ENCODE assay signal across 8 mouse cellular contexts in the genomic region with DNA sequence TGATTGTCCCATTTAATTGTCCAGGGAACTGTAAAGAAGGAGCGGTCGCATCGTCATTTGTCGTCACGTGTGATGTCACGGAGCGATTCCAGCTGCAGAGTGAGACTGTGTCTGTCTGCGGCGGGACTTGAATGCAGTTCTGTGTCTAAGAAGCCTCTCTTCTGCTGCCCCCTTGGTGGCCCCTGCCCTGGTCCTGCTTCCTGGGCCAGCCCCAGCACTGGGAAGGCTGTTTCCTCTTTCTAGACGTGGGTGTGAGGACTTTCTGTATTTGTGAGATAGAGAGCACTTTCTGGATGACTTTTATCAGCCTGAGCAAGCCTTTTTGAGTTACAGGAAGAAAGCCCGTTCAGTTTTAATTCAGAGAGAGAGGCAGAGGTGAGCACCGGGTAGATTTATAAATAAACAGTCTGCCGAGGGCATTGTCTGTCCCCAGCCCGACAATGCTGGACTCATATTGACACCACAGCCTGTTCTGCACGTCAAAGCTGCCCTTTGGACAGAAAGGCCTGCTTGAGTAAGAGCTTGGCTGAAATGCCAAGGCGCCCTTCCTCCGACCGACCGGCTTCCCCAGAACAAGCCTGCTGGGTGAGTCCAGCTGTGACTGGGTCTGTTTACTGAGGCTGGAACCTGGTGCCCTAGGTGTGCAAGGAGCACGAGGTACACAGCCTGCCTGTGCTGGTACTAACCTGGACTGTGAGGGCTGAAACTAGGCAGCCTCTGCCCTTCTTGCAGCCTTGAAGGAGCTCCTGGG. TPM values are rescaled to one million over a fixed set of nuclear protein-coding genes. Genes with fewer than 3 reads are reported as not detected.
A peak's percentile ranks its signal among the peaks of the same experiment; 100 is the strongest.
DNase-seq lines count a peak whose midpoint lies in the region; ATAC-seq and TF ChIP-seq lines count a peak whose summit lies in the region.
"Had no signal": no experiment of that assay in that cellular context is flagged by ENCODE, and none has a peak within 500 bp of the region (broad histone marks: within the 10 kb centered on the region; RNA-seq: fewer than 3 reads in every experiment).

No protein-coding gene starts in this region.

- no peak for TF ChIP-seq RAD21 in MEL (IDR thresholded peaks at IDR 0.05; ENCODE audit: low read depth, low read length)

- no peaks in the 10 kb centered on the region for H3K9me3 ChIP-seq in MEL (replicated peaks; ENCODE audit: insufficient read depth, low read length)
- no peaks in the 10 kb centered on the region for H3K9me3 ChIP-seq in lung, embryonic 14.5 days (ENCODE audit: low read depth, low read length)
- H3K9me3 ChIP-seq: embryonic facial prominence, embryonic 13.5 days had no signal

- WGBS in lung, embryonic 14.5 days = 33% methylated on average over 20 of the region's 20 CpGs

- TF ChIP-seq POLR2A in MEL (IDR thresholded peaks at IDR 0.05; ENCODE audit: control insufficient read depth in 1 of 2, insufficient read depth in 1 of 2, low read depth in 1 of 2, low read length in 2 of 2, poor library complexity in 1 of 2) = peak; percentile 22 to 58; a peak in 3 of 4 replicates

- H3K27me3 ChIP-seq in MEL (ENCODE audit: control insufficient read depth in 1 of 2, insufficient read depth in 2 of 2, low read length in 2 of 2) = no peaks in the 10 kb centered on the region
- H3K27me3 ChIP-seq in lung, embryonic 14.5 days (ENCODE audit: insufficient read depth, low read length) = no peaks in the 10 kb centered on the region
- H3K27me3 ChIP-seq: embryonic facial prominence, embryonic 13.5 days had no signal

- peak overlapping the region; percentile 81 for H3K9ac ChIP-seq in MEL (ENCODE audit: control insufficient read depth, low read depth, low read length, poor library complexity, severe bottlenecking)
- H3K9ac ChIP-seq in lung, embryonic 14.5 days = peak overlapping the region; percentile 13
- H3K9ac ChIP-seq: embryonic facial prominence, embryonic 13.5 days had no signal

- peak; percentile 94 for DNase-seq in MEL (ENCODE audit: low read depth, low spot score)
- DNase-seq in adrenal gland, adult 8-10 months = peak; percentile 89
- peak; percentile 97 for DNase-seq in kidney, adult 11 months
- DNase-seq in lung, embryonic 14.5 days = peak; percentile 62
- DNase-seq in skeletal muscle tissue, adult 2 months (ENCODE audit: low read depth, low spot score) = peak; percentile 88
- no peak for DNase-seq in frontal cortex, postnatal 25 days (ENCODE audit: low spot score in 2 of 2)

- peaks cover 25% of the 10 kb centered on the region for H3K79me2 ChIP-seq in MEL (ENCODE audit: control insufficient read depth, insufficient read depth, low read length, poor library complexity)

- no peak for TF ChIP-seq CTCF in MEL (IDR thresholded peaks at IDR 0.05 in 2 of 3, conservative IDR thresholded peaks at IDR 0.05 in 1 of 3; ENCODE audit: control insufficient read depth in 1 of 3, insufficient read depth in 1 of 3, low read depth in 2 of 3, low read length in 3 of 3, poor library complexity in 1 of 3, severe bottlenecking in 1 of 3)
- TF ChIP-seq CTCF in lung, embryonic 14.5 days (IDR thresholded peaks at IDR 0.05; ENCODE audit: low read depth) = no peak

- H3K27ac ChIP-seq in MEL (ENCODE audit: control insufficient read depth, low read depth, low read length) = peak overlapping the region; percentile 99
- H3K27ac ChIP-seq in lung, embryonic 14.5 days (ENCODE audit: low read depth) = peak overlapping the region; percentile 82
- H3K27ac ChIP-seq: embryonic facial prominence, embryonic 13.5 days had no signal

- TF ChIP-seq EP300 in MEL (IDR thresholded peaks at IDR 0.05; ENCODE audit: low read depth in 1 of 2, low read length in 2 of 2) = peak; percentile 88 to 95

- peak overlapping the region; percentile 48 to 70 for H3K4me3 ChIP-seq in MEL (ENCODE audit: control insufficient read depth in 1 of 2, insufficient read depth in 1 of 2, low read depth in 2 of 2, low read length in 2 of 2)
- H3K4me3 ChIP-seq in lung, embryonic 14.5 days (ENCODE audit: low read depth, low read length) = no peak overlapping the region
- H3K4me3 ChIP-seq: embryonic facial prominence, embryonic 13.5 days had no signal

- H3K4me2 ChIP-seq in lung, embryonic 14.5 days = peak overlapping the region; percentile 41
- H3K4me2 ChIP-seq: embryonic facial prominence, embryonic 13.5 days had no signal

- peaks cover 0 to 26% of the 10 kb centered on the region in 2 experiments; a peak in 2 of 4 replicates for H3K36me3 ChIP-seq in MEL (ENCODE audit: control insufficient read depth in 1 of 2, insufficient read depth in 2 of 2, low read length in 2 of 2)
- H3K36me3 ChIP-seq in lung, embryonic 14.5 days (ENCODE audit: insufficient read depth) = 0 out of 2 replicates have a peak, but pooled peaks cover 2% of the 10 kb centered on the region

- H3K4me1 ChIP-seq in MEL (ENCODE audit: control insufficient read depth in 1 of 2, insufficient read depth in 2 of 2, low read length in 2 of 2) = peaks cover 8 to 37% of the 10 kb centered on the region in 2 experiments
- H3K4me1 ChIP-seq in lung, embryonic 14.5 days (ENCODE audit: insufficient read depth) = peaks cover 34% of the 10 kb centered on the region

- peak; percentile 51 for ATAC-seq in granulocyte monocyte progenitor cell, adult 5-6 weeks (replicated peaks; ENCODE audit: poor library complexity, severe bottlenecking)
- peak; percentile 26; the same call in 1 of the 2 replicates for ATAC-seq in lung, embryonic 14.5 days (ENCODE audit: insufficient read depth)

TF ChIP-seq in MEL, 35 proteins besides CTCF, POLR2A, EP300 and RAD21 (continues in another document):
- TF ChIP-seq MXI1 (IDR thresholded peaks at IDR 0.05; ENCODE audit: low read depth, low read length) = peak; percentile 57
- no peak for TF ChIP-seq MAFK (IDR thresholded peaks at IDR 0.05; ENCODE audit: borderline replicate concordance, low read depth, low read length)
- peak; percentile 54 for TF ChIP-seq NELFE (IDR thresholded peaks at IDR 0.05; ENCODE audit: low read depth, low read length)
- no peak for TF ChIP-seq USF2 (IDR thresholded peaks at IDR 0.05; ENCODE audit: borderline replicate concordance in 1 of 2, insufficient read depth in 1 of 2, low read depth in 1 of 2, low read length in 2 of 2)
- TF ChIP-seq E2F4 (IDR thresholded peaks at IDR 0.05; ENCODE audit: borderline replicate concordance, low read depth, low read length) = no peak
- TF ChIP-seq ZMIZ1 (IDR thresholded peaks at IDR 0.05; ENCODE audit: low read depth, low read length) = peak; percentile 52; the same call in 1 of the 2 replicates
- TF ChIP-seq RCOR1 (IDR thresholded peaks at IDR 0.05; ENCODE audit: low read depth, low read length) = peak; percentile 74
- no peak for TF ChIP-seq ZKSCAN1 (IDR thresholded peaks at IDR 0.05; ENCODE audit: low read depth, low read length)
- TF ChIP-seq MEF2A (IDR thresholded peaks at IDR 0.05; ENCODE audit: extremely low read depth, insufficient replicate concordance, low read depth, low read length, poor library complexity, severe bottlenecking) = no peak
- peak; percentile 32; the same call in 1 of the 2 replicates for TF ChIP-seq HCFC1 (IDR thresholded peaks at IDR 0.05; ENCODE audit: low read depth, low read length)
- peak; percentile 85 for TF ChIP-seq ETS1 (IDR thresholded peaks at IDR 0.05; ENCODE audit: low read depth, low read length)
- peak; percentile 88 for TF ChIP-seq TAL1 (IDR thresholded peaks at IDR 0.05; ENCODE audit: low read length)
- no peak for TF ChIP-seq NRF1 (IDR thresholded peaks at IDR 0.05; ENCODE audit: insufficient read depth, low read depth, low read length, poor library complexity, severe bottlenecking)
- peak; percentile 26; the same call in 1 of the 2 replicates for TF ChIP-seq MAX (IDR thresholded peaks at IDR 0.05; ENCODE audit: low read length)
- no peak for TF ChIP-seq POLR2AphosphoS2 (IDR thresholded peaks at IDR 0.05; ENCODE audit: low read length)
- TF ChIP-seq ZC3H11A (IDR thresholded peaks at IDR 0.05; ENCODE audit: low read depth, low read length) = no peak
- no peak for TF ChIP-seq MYB (IDR thresholded peaks at IDR 0.05; ENCODE audit: low read depth, low read length)
- TF ChIP-seq SIN3A (IDR thresholded peaks at IDR 0.05; ENCODE audit: low read length) = peak; percentile 90
- no peak for TF ChIP-seq POLR2AphosphoS5 (IDR thresholded peaks at IDR 0.05; ENCODE audit: borderline replicate concordance, low read depth, low read length)
- TF ChIP-seq BHLHE40 (IDR thresholded peaks at IDR 0.05; ENCODE audit: borderline replicate concordance, low read depth, low read length) = no peak
- 0 out of 2 replicates have a peak, but pooled peaks have one; percentile 39 for TF ChIP-seq MAZ (IDR thresholded peaks at IDR 0.05; ENCODE audit: low read depth, low read length)
- TF ChIP-seq USF1 (IDR thresholded peaks at IDR 0.05; ENCODE audit: low read depth, low read length) = peak; percentile 61; the same call in 1 of the 2 replicates
- no peak for TF ChIP-seq MYC (IDR thresholded peaks at IDR 0.05; ENCODE audit: low read depth, low read length)
- no peak for TF ChIP-seq GABPA (IDR thresholded peaks at IDR 0.05; ENCODE audit: low read depth, low read length)
- no peak for TF ChIP-seq CHD1 (IDR thresholded peaks at IDR 0.05; ENCODE audit: low read depth, low read length)
- no peak for TF ChIP-seq UBTF (IDR thresholded peaks at IDR 0.05; ENCODE audit: borderline replicate concordance, insufficient read depth, low read depth, low read length)
- TF ChIP-seq ZNF384 (IDR thresholded peaks at IDR 0.05; ENCODE audit: low read depth, low read length) = no peak
- TF ChIP-seq SMC3 (IDR thresholded peaks at IDR 0.05; ENCODE audit: low read depth, low read length) = no peak
- TF ChIP-seq JUND (IDR thresholded peaks at IDR 0.05; ENCODE audit: low read depth, low read length) = no peak
- peak; percentile 92 for TF ChIP-seq TCF12 (IDR thresholded peaks at IDR 0.05; ENCODE audit: low read depth, low read length)
- TF ChIP-seq ELF1 (IDR thresholded peaks at IDR 0.05; ENCODE audit: low read depth, low read length) = peak; percentile 72
- peak; percentile 90 for TF ChIP-seq GATA1 (IDR thresholded peaks at IDR 0.05; ENCODE audit: low read depth, low read length)
- TF ChIP-seq TBP (IDR thresholded peaks at IDR 0.05; ENCODE audit: low read depth, low read length) = peak; percentile 54; the same call in 1 of the 2 replicates

RNA-seq across cellular contexts. Expression of a gene that starts 22.1 kb away (rescaled TPM):
- 2.7 and 3.7 TPM in 2 replicates for total RNA-seq in MEL (2012; rRNA removed)
- polyA plus RNA-seq in MEL (2012; ENCODE audit: insufficient read depth in 1 of 2, insufficient read length in 2 of 2, low read depth in 1 of 2, low replicate concordance in 2 of 2, missing spikeins in 1 of 2) = 10 to 100 TPM in 1 of 2 experiments, not detected in 1; 19.9 TPM
- total RNA-seq in adrenal gland, adult 8-10 months (2022) = 100 to 1,000 TPM in 2 of 4 experiments, 10 to 100 TPM in 2; 90.3 to 192 (median 125) TPM
- 93.2 and 97.4 TPM in 2 replicates for total RNA-seq in granulocyte monocyte progenitor cell, adult 5-6 weeks (2014; fragmentation: Nextera tagmentation)
- total RNA-seq in granulocyte monocyte progenitor cell, adult 5-6 weeks (2017) = 6.9 and 8.9 TPM in 2 replicates
- 33.5 TPM in 2 replicates for polyA plus RNA-seq in lung, embryonic 14.5 days (2014; fragmentation: Nextera tagmentation; extraction: Ambion mirVana)

Comparison
In these comparisons a context has a peak if more than half of its experiments do, and no peak if none do; other contexts are left out.
1. DNase-seq: peak in MEL (single experiment), adrenal gland, adult 8-10 months (single experiment), kidney, adult 11 months (single experiment), lung, embryonic 14.5 days (single experiment) and skeletal muscle tissue, adult 2 months (single experiment); none in frontal cortex, postnatal 25 days (0 of 2).